Mouse (Mus musculus): ENCODE data around the gene Esd. TPM values are rescaled to one million over a fixed set of nuclear protein-coding genes. Genes with fewer than 3 reads are reported as not detected.

Gene Esd
- polyA plus RNA-seq, 1 experiment from 2014 or later, result 370 TPM

Other genes with a start within 250 kb of the Esd start
- gene Htr2a, start 91.5 kb upstream of the Esd start, polyA plus RNA-seq (2014; fragmentation: Nextera tagmentation; extraction: Ambion mirVana), result 0.77 and 0.78 TPM in 2 replicates
- 12.0 and 12.6 TPM in 2 replicates for gene Lrch1, start 215.6 kb downstream of the Esd start, polyA plus RNA-seq (2014; fragmentation: Nextera tagmentation; extraction: Ambion mirVana)

Data from hindbrain, embryonic 11.5 days (tissue).